Mouse (Mus musculus): ENCODE data around the gene Cdh20. TPM values are rescaled to one million over a fixed set of nuclear protein-coding genes. Genes with fewer than 3 reads are reported as not detected.

Gene Cdh20
- polyA plus RNA-seq, 1 experiment from 2014 or later, result 0.04 TPM

- no peak overlapping the region for H3K4me2 ChIP-seq (ENCODE audit: low read depth, severe bottlenecking)
- no peak overlapping the region for H3K9ac ChIP-seq (ENCODE audit: low read length)
- DNase-seq (ENCODE audit: low spot score) (no peak), ATAC-seq (ENCODE audit: insufficient number of reproducible peaks, low FRiP score, low TSS enrichment, low read depth) (no peak)
- no peaks in the 10 kb centered on the region for H3K27me3 ChIP-seq (ENCODE audit: control insufficient read depth, insufficient read depth, low read length)
- no peaks in the 10 kb centered on the region for H3K4me1 ChIP-seq (ENCODE audit: control insufficient read depth, insufficient read depth, low read length)
- 78% methylated on average over 3 of the region's 3 CpGs for WGBS
- H3K4me3 ChIP-seq (ENCODE audit: low read depth, low read length), result no peak overlapping the region
- no peaks in the 10 kb centered on the region for H3K9me3 ChIP-seq (ENCODE audit: control insufficient read depth, low read length)
- no peaks in the 10 kb centered on the region for H3K36me3 ChIP-seq (ENCODE audit: control insufficient read depth, insufficient read depth, low read length)
- H3K27ac ChIP-seq (replicated peaks; ENCODE audit: low read depth, low read length), result no peak overlapping the region
These were observed 25.2 kb downstream of the Cdh20 start for GRCm38 (mm10) chr1:104793488-104793887.

GRCm38 (mm10) chr1:104796146-104796545, 27.8 kb downstream of the Cdh20 start:
- H3K27me3 ChIP-seq (ENCODE audit: control insufficient read depth, insufficient read depth, low read length), result no peaks in the 10 kb centered on the region
- ATAC-seq (ENCODE audit: insufficient number of reproducible peaks, low FRiP score, low TSS enrichment, low read depth) (no peak), DNase-seq (ENCODE audit: low spot score) (no peak)
- H3K27ac ChIP-seq (replicated peaks; ENCODE audit: low read depth, low read length), result no peak overlapping the region
- no peaks in the 10 kb centered on the region for H3K9me3 ChIP-seq (ENCODE audit: control insufficient read depth, low read length)
- 84% methylated on average over 3 of the region's 3 CpGs for WGBS
- H3K36me3 ChIP-seq (ENCODE audit: control insufficient read depth, insufficient read depth, low read length), result no peaks in the 10 kb centered on the region
- no peak overlapping the region for H3K4me2 ChIP-seq (ENCODE audit: low read depth, severe bottlenecking)
- no peak overlapping the region for H3K9ac ChIP-seq (ENCODE audit: low read length)
- H3K4me3 ChIP-seq (ENCODE audit: low read depth, low read length), result no peak overlapping the region
- H3K4me1 ChIP-seq (ENCODE audit: control insufficient read depth, insufficient read depth, low read length), result no peaks in the 10 kb centered on the region

- WGBS, result 53% methylated on average over 4 of the region's 4 CpGs
- Histone ChIP-seq H3K4me1 (ENCODE audit: control insufficient read depth, insufficient read depth, low read length) (no peaks in the 10 kb centered on the region), H3K27me3 (ENCODE audit: control insufficient read depth, insufficient read depth, low read length) (no peaks in the 10 kb centered on the region), H3K9ac (ENCODE audit: low read length) (no peak overlapping the region), H3K4me2 (ENCODE audit: low read depth, severe bottlenecking) (no peak overlapping the region), H3K36me3 (ENCODE audit: control insufficient read depth, insufficient read depth, low read length) (no peaks in the 10 kb centered on the region), H3K4me3 (ENCODE audit: low read depth, low read length) (no peak overlapping the region), H3K9me3 (ENCODE audit: control insufficient read depth, low read length) (no peaks in the 10 kb centered on the region), H3K27ac (replicated peaks; ENCODE audit: low read depth, low read length) (no peak overlapping the region)
- DNase-seq (ENCODE audit: low spot score) (no peak), ATAC-seq (ENCODE audit: insufficient number of reproducible peaks, low FRiP score, low TSS enrichment, low read depth) (no peak)
These were observed 28.8 kb downstream of the Cdh20 start for GRCm38 (mm10) chr1:104797139-104797538.

- Histone ChIP-seq H3K36me3 (ENCODE audit: control insufficient read depth, insufficient read depth, low read length) (no peaks in the 10 kb centered on the region), H3K4me1 (ENCODE audit: control insufficient read depth, insufficient read depth, low read length) (no peaks in the 10 kb centered on the region), H3K4me2 (ENCODE audit: low read depth, severe bottlenecking) (no peak overlapping the region), H3K27ac (replicated peaks; ENCODE audit: low read depth, low read length) (no peak overlapping the region), H3K27me3 (ENCODE audit: control insufficient read depth, insufficient read depth, low read length) (no peaks in the 10 kb centered on the region), H3K9ac (ENCODE audit: low read length) (no peak overlapping the region), H3K9me3 (ENCODE audit: control insufficient read depth, low read length) (no peaks in the 10 kb centered on the region), H3K4me3 (ENCODE audit: low read depth, low read length) (no peak overlapping the region)
- ATAC-seq (ENCODE audit: insufficient number of reproducible peaks, low FRiP score, low TSS enrichment, low read depth) (no peak), DNase-seq (ENCODE audit: low spot score) (no peak)
- WGBS, result 97% methylated on average over 6 of the region's 6 CpGs
These were observed 36.4 kb downstream of the Cdh20 start for GRCm38 (mm10) chr1:104804746-104805145.

GRCm38 (mm10) chr1:104807214-104807613, 38.9 kb downstream of the Cdh20 start:
- no peak for DNase-seq (ENCODE audit: low spot score)
- H3K4me2 ChIP-seq (ENCODE audit: low read depth, severe bottlenecking), result no peak overlapping the region
- H3K36me3 ChIP-seq (ENCODE audit: control insufficient read depth, insufficient read depth, low read length), result no peaks in the 10 kb centered on the region
- no peaks in the 10 kb centered on the region for H3K27me3 ChIP-seq (ENCODE audit: control insufficient read depth, insufficient read depth, low read length)
- no peak overlapping the region for H3K4me3 ChIP-seq (ENCODE audit: low read depth, low read length)
- no peak for ATAC-seq (ENCODE audit: insufficient number of reproducible peaks, low FRiP score, low TSS enrichment, low read depth)
- H3K9ac ChIP-seq (ENCODE audit: low read length), result no peak overlapping the region
- no peaks in the 10 kb centered on the region for H3K4me1 ChIP-seq (ENCODE audit: control insufficient read depth, insufficient read depth, low read length)
- WGBS, result 91% methylated on average over 2 of the region's 2 CpGs
- no peaks in the 10 kb centered on the region for H3K9me3 ChIP-seq (ENCODE audit: control insufficient read depth, low read length)
- H3K27ac ChIP-seq (replicated peaks; ENCODE audit: low read depth, low read length), result no peak overlapping the region

GRCm38 (mm10) chr1:104817510-104817909, 49.2 kb downstream of the Cdh20 start:
- 88% methylated on average over 2 of the region's 2 CpGs for WGBS
- no peaks in the 10 kb centered on the region for H3K9me3 ChIP-seq (ENCODE audit: control insufficient read depth, low read length)
- H3K27me3 ChIP-seq (ENCODE audit: control insufficient read depth, insufficient read depth, low read length), result no peaks in the 10 kb centered on the region
- H3K9ac ChIP-seq (ENCODE audit: low read length), result no peak overlapping the region
- H3K4me1 ChIP-seq (ENCODE audit: control insufficient read depth, insufficient read depth, low read length), result no peaks in the 10 kb centered on the region
- DNase-seq (ENCODE audit: low spot score) (no peak), ATAC-seq (ENCODE audit: insufficient number of reproducible peaks, low FRiP score, low TSS enrichment, low read depth) (no peak)
- H3K27ac ChIP-seq (replicated peaks; ENCODE audit: low read depth, low read length), result no peak overlapping the region
- H3K4me3 ChIP-seq (ENCODE audit: low read depth, low read length), result no peak overlapping the region
- no peak overlapping the region for H3K4me2 ChIP-seq (ENCODE audit: low read depth, severe bottlenecking)
- no peaks in the 10 kb centered on the region for H3K36me3 ChIP-seq (ENCODE audit: control insufficient read depth, insufficient read depth, low read length)

GRCm38 (mm10) chr1:104828106-104828505, 59.8 kb downstream of the Cdh20 start:
- 91% methylated on average over 2 of the region's 2 CpGs for WGBS
- H3K27me3 ChIP-seq (ENCODE audit: control insufficient read depth, insufficient read depth, low read length), result no peaks in the 10 kb centered on the region
- no peak overlapping the region for H3K9ac ChIP-seq (ENCODE audit: low read length)
- ATAC-seq (ENCODE audit: insufficient number of reproducible peaks, low FRiP score, low TSS enrichment, low read depth) (no peak), DNase-seq (ENCODE audit: low spot score) (no peak)
- H3K27ac ChIP-seq (replicated peaks; ENCODE audit: low read depth, low read length), result no peak overlapping the region
- no peaks in the 10 kb centered on the region for H3K9me3 ChIP-seq (ENCODE audit: control insufficient read depth, low read length)
- no peaks in the 10 kb centered on the region for H3K4me1 ChIP-seq (ENCODE audit: control insufficient read depth, insufficient read depth, low read length)
- H3K4me2 ChIP-seq (ENCODE audit: low read depth, severe bottlenecking), result no peak overlapping the region
- H3K36me3 ChIP-seq (ENCODE audit: control insufficient read depth, insufficient read depth, low read length), result no peaks in the 10 kb centered on the region
- no peak overlapping the region for H3K4me3 ChIP-seq (ENCODE audit: low read depth, low read length)

- Histone ChIP-seq H3K9me3 (ENCODE audit: control insufficient read depth, low read length) (no peaks in the 10 kb centered on the region), H3K4me1 (ENCODE audit: control insufficient read depth, insufficient read depth, low read length) (no peaks in the 10 kb centered on the region), H3K27me3 (ENCODE audit: control insufficient read depth, insufficient read depth, low read length) (no peaks in the 10 kb centered on the region), H3K27ac (replicated peaks; ENCODE audit: low read depth, low read length) (no peak overlapping the region), H3K9ac (ENCODE audit: low read length) (no peak overlapping the region), H3K4me2 (ENCODE audit: low read depth, severe bottlenecking) (no peak overlapping the region), H3K4me3 (ENCODE audit: low read depth, low read length) (no peak overlapping the region), H3K36me3 (ENCODE audit: control insufficient read depth, insufficient read depth, low read length) (no peaks in the 10 kb centered on the region)
- ATAC-seq (ENCODE audit: insufficient number of reproducible peaks, low FRiP score, low TSS enrichment, low read depth), result no peak
- 81% methylated on average over 4 of the region's 4 CpGs for WGBS
- no peak for DNase-seq (ENCODE audit: low spot score)
These were observed 70.0 kb downstream of the Cdh20 start for GRCm38 (mm10) chr1:104838206-104838915.

- H3K9me3 ChIP-seq (ENCODE audit: control insufficient read depth, low read length), result no peaks in the 10 kb centered on the region
- no peak overlapping the region for H3K27ac ChIP-seq (replicated peaks; ENCODE audit: low read depth, low read length)
- H3K4me3 ChIP-seq (ENCODE audit: low read depth, low read length), result no peak overlapping the region
- ATAC-seq (ENCODE audit: insufficient number of reproducible peaks, low FRiP score, low TSS enrichment, low read depth), result no peak
- H3K27me3 ChIP-seq (ENCODE audit: control insufficient read depth, insufficient read depth, low read length), result no peaks in the 10 kb centered on the region
- H3K9ac ChIP-seq (ENCODE audit: low read length), result no peak overlapping the region
- no peak overlapping the region for H3K4me2 ChIP-seq (ENCODE audit: low read depth, severe bottlenecking)
- no peak for DNase-seq (ENCODE audit: low spot score)
- H3K4me1 ChIP-seq (ENCODE audit: control insufficient read depth, insufficient read depth, low read length), result no peaks in the 10 kb centered on the region
- no peaks in the 10 kb centered on the region for H3K36me3 ChIP-seq (ENCODE audit: control insufficient read depth, insufficient read depth, low read length)
These were observed 70.7 kb downstream of the Cdh20 start for GRCm38 (mm10) chr1:104839051-104839450.
